Mouse (Mus musculus) kidney, adult 2 months (tissue): ENCODE measurements around the gene Cradd.

Experiments used
- CTCF ChIP-seq: fragments of 200-500 bp; conservative IDR thresholded peaks from 2 replicates; pipeline ENCODE4 v1.5.1; 2011; ENCODE audit warnings: low read depth, mild to moderate bottlenecking, control low read depth, low read length, moderate library complexity, mixed read lengths; ENCODE audit not compliant: insufficient read depth, insufficient read length
- POLR2A ChIP-seq: fragments of 200-500 bp; IDR thresholded peaks from one replicate; pipeline ENCODE4 v1.6.1; 2011; ENCODE audit warnings: low read depth, low read length, control low read depth

- TF ChIP-seq CTCF = peak; percentile 31; the same call in 1 of the 2 replicates
- no peak for TF ChIP-seq POLR2A
These were observed 167.5 kb downstream of the Cradd start for GRCm38 (mm10) chr10:95156410-95156809.
